Mouse (Mus musculus): ENCODE results near the gene Crip1. TPM values are rescaled to one million over a fixed set of nuclear protein-coding genes. Genes with fewer than 3 reads are reported as not detected.

The Crip1 gene
- total RNA-seq (2021): 10 to 100 TPM; 14.4 to 15.0 TPM
- long read RNA-seq, experiment 1, transcript Crip1-201 (5 exons, 445 nt): major isoform, 9 of 10 reads
- long read RNA-seq, experiment 1, partial matches to known transcripts: 1 of 10 reads
- long read RNA-seq, experiment 1, other reads (novel, unspliced or antisense): 0 of 10 reads
- long read RNA-seq, experiment 2, transcript Crip1-201 (5 exons, 445 nt): major isoform, 8 of 8 reads
- long read RNA-seq, experiment 2, partial matches to known transcripts: 0 of 8 reads
- long read RNA-seq, experiment 2, other reads (novel, unspliced or antisense): 0 of 8 reads

DNA sequence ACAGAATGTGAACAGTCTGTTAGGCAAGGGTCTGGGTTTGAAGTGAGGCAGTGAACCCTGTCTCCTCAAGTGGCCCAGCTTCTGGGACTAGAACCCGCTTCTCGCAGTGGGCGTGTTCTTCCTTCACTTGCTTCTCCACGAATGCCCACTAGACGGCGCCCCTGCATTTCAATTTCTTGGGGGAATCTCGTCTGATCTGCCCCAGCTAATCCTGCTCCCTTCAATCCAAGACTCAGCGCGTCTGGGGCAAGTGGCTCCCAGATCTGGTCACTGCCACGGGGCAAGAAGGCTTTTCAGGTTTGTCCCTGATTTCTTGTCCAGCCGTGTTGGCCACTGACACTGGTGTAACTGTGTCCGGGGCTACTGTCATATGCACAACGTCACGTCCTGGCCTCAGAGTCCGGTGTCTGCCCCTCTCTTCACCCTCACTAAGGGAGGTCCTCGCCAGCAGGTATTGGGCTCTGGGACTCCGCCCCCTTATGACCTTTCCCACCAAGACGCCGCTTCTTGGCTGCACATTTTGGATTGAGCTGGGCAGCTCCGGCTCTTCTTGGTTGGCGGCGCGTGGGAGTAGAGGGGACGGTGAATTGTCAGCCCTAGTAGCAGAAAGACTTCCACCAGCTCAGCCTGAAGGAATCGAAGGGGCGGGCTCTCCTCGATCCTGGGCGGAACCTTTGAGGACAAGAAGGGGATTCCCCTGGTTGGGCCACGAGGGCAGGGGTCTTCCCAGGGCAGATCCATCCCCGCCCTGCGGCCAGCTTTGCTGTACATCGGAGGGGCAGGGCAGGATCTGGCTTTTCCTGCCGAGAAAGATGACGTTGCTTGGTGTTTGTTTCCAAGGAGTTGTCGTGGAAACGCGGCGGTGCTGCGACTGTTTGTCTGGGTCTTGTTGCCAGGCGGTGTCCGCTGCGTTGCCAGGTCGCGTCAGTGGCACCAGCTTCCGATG, at the start of gene Crip1:
Crip1 (plus strand) TSS at position 205 of the 946 bp plus-strand sequence.
- intact Hi-C loops (cut with DNase I): loop anchor here (5.0 kb wide), 1 partner anchor 41 kb away; the partner anchor contains the start of gene Tmem121
- H3K27ac ChIP-seq: peak within 1 kb of the TSS; percentile 51
- peak within 1 kb of the TSS; percentile 23 for H3K4me3 ChIP-seq
- TF ChIP-seq CTCF (IDR thresholded peaks at IDR 0.05): peak; percentile 89
- peak; percentile 79 to 86 for DNase-seq (ENCODE audit: extremely low spot score in 1 of 2, low spot score in 2 of 2)

DNA sequence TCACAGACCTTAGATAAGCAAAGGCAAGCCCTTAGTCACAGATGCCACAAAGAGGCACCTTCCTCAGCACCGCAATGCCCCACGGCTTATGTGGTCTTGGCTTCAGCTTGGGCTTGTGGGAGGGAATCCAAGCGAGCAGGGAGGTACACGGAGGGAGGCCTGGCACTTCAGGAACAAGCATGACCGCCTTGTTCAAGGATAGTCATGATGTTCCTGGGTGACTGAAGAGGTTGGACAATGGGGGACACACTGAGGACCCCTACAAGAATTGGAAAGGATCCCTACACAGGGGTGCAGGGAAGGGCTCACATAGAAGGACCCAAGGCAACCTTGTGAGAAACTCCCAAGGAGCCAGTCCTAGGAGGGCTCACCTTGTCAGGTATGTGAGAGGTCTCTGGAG, 49.1 kb upstream of the Crip1 start:
- Histone ChIP-seq H3K4me3 (peak overlapping the region; percentile 87), H3K27ac (peak overlapping the region; percentile 96; the same call in 1 of the 2 replicates)
- DNase-seq (ENCODE audit: extremely low spot score in 1 of 2, low spot score in 2 of 2): no peak
- intact Hi-C loops (cut with DNase I): no loop called here
- TF ChIP-seq CTCF (IDR thresholded peaks at IDR 0.05): no peak

DNA sequence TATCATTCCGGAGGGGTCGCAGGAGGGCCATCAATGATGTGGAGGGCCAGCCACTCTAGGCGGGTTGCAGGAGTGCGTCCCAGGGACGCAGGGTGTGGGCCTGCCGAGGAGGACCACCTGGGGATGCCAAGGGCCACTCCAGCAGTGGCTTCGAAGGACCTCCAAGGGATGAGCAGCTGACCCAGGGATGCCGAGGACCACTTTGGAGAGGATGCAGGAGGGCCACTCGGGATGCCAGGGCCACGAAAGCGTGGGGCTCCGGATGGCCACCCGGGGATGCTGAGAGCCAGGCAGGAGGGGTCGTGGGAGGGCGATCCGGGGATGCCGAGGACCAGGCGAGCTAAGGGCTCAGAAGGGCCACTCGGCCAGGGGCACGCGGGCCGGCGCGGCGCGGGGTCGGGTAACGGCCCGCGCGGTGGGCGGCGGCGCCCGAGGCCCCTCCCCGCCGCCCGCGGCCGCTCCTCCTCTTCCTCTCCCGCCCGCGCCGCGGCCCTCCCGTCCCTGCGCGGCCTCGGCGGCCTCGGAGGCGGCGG, 48.3 kb upstream of the Crip1 start, which contains the start of gene Mta1:
Mta1 (plus strand) TSS at position 530 of the 533 bp plus-strand sequence.
- H3K4me3 ChIP-seq: peak within 1 kb of the TSS; percentile 87
- no peak for TF ChIP-seq CTCF (IDR thresholded peaks at IDR 0.05)
- peak; percentile 49 to 58 for DNase-seq (ENCODE audit: extremely low spot score in 1 of 2, low spot score in 2 of 2)
- H3K27ac ChIP-seq: peak within 1 kb of the TSS; percentile 96
- intact Hi-C loops (cut with DNase I): loop anchor here (2.0 kb wide), 1 partner anchor 23 kb away; the partner anchor contains the start of gene Tex22

DNA sequence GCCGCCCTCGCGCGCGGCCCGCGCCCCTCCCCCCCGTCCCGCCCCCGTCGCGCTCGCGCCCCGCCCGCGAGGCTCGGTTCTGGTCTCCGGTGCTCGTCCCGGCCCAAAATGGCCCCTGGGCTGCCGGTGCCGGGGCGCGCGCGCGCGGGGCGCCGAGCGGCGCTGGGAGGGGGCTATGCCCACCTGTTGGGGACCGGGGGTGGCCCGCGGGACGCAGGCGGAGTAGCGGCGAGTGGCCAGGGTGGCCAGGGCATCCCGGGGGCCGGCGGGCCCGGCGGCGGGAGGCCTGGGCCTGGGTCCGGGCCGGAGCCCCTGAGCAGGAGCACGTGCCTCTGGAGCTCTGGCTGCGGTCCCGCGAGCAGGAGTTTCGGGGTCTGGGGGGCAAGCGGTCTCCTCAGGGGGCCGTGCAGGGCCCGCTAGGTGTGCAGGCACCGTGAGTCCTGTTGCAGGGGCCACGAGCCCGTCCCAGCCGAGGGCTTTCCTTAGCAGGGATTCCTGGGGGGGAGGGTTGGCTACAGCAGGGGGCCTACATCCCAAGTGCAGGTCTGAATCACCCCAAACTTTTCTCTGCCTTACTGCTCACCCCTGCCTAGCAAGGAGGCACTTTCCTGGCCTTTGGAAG, 47.5 kb upstream of the Crip1 start:
- Histone ChIP-seq H3K27ac (peak overlapping the region; percentile 78), H3K4me3 (peak overlapping the region; percentile 75)
- no peak for TF ChIP-seq CTCF (IDR thresholded peaks at IDR 0.05)
- DNase-seq (ENCODE audit: extremely low spot score in 1 of 2, low spot score in 2 of 2): peak in 1 of 2 experiments; percentile 43
- intact Hi-C loops (cut with DNase I): loop anchor here (2.0 kb wide), 1 partner anchor 24 kb away; the partner anchor contains the start of gene Tex22

DNA sequence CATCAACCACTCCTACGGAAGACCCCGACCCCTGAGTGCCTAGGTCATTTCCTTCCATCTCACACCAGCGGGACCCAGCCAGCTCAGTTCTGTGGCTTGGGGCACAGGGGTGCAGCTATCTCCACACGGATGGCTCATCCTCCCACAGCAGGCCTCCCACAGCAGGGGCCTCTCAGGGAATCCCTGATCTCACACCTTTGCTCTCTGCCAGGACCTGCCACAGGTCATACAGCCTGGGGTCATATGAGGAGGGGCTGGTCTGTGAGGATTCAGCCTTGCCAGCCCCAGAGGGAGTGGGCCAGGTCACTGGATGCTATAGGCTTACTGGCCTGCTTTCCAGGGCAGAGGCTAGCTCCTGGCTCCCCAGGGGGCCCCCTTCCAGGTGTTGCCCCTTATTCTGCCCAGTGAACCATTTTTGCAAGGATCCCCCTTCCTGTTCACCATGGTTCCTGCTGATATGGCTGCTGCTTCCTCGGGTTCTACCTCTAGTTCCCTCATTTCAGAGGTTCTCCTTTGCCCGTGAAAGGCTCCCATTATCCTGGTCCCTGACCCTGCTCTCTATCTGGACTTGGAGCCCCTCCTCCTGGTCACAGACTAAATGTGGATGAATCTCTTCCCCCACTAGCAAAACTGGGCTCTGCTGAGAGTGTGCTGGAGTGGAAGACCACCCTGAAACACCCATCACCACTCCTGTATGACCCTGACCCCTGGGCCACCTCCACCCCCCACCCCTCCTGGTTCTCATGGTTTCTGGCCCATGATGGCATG, 46.5 kb upstream of the Crip1 start:
- peak overlapping the region; percentile 78; the same call in 1 of the 2 replicates for H3K27ac ChIP-seq
- DNase-seq (ENCODE audit: extremely low spot score in 1 of 2, low spot score in 2 of 2): no peak
- intact Hi-C loops (cut with DNase I): loop anchor here (2.0 to 5.0 kb wide), 2 partner anchors 25 to 97 kb away; partner anchors contain the start of genes Brf1 and Tex22
- TF ChIP-seq CTCF (IDR thresholded peaks at IDR 0.05): no peak
- H3K4me3 ChIP-seq: peak overlapping the region; percentile 75

DNA sequence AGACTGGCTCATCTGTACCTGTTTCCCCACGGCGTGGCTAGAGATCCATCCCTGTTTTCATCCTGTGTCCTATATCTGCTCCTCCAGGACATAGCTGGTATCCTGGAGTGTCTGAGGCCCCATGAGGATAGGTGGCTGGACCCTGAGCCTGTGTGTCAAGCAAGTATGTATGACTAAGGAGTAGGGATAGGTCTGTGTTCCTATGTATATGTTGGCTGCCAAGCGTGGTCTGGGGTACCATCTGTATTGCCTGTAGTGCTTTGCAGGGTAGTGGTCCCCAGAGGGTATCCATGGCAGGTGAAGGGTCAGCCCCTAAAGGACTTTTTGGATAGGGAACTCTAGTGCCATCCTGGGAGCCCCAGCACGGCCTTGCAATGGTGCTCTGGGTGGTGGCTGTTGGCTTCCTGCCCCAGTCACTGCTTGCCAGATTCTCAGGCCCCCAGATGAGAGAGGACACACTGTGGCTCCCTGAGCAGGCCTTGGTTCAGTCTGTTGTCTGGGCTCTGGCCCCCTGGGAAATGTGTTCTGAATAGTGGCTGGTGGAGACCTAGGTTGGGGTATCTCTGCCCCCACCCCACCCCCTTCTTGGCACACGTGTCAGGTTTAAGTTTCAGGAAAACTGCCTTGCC, 45.6 kb upstream of the Crip1 start:
- DNase-seq (ENCODE audit: extremely low spot score in 1 of 2, low spot score in 2 of 2): no peak
- no peak overlapping the region for H3K4me3 ChIP-seq
- intact Hi-C loops (cut with DNase I): loop anchor here (5.0 kb wide), 1 partner anchor 98 kb away; the partner anchor contains the start of gene Brf1
- TF ChIP-seq CTCF (IDR thresholded peaks at IDR 0.05): no peak
- H3K27ac ChIP-seq: peak overlapping the region; percentile 32; the same call in 1 of the 2 replicates

DNA sequence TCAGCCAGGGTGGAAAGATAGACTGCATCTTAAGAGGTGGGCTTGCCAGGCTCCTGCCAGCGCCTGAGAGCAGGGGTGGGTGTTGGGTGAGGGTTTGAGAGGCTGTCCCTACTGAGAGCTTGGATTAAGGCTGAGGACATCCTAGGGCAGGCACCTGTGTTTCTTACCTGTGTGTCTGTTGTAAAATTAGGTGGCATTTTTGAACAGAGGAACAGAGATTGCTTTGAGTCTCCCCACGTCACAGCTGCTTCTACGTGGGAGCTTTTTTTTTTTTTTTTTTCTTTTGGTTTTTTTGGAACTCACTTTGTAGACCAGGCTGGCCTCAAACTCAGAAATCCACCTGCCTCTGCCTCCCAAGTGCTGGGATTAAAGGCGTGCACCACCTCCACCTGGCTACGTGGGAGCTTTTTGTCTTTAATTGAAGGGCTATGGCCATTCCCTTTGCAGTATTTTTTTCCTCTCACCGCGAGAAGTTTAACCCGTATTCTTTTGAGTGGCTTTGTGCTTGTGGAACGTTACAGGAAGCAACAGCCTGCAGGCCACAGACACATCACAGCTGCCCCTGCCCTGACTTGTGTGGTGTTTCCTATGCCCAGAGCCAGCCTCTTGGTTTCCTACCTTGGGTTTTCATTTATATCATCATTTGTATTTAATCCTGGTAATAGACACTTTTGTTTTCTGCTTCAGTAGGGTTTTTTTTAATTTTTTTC, 44.7 kb upstream of the Crip1 start:
- DNase-seq (ENCODE audit: extremely low spot score in 1 of 2, low spot score in 2 of 2): no peak
- H3K27ac ChIP-seq: no peak overlapping the region
- H3K4me3 ChIP-seq: no peak overlapping the region
- intact Hi-C loops (cut with DNase I): loop anchor here (5.0 kb wide), 1 partner anchor 99 kb away; the partner anchor contains the start of gene Brf1
- TF ChIP-seq CTCF (IDR thresholded peaks at IDR 0.05): no peak

DNA sequence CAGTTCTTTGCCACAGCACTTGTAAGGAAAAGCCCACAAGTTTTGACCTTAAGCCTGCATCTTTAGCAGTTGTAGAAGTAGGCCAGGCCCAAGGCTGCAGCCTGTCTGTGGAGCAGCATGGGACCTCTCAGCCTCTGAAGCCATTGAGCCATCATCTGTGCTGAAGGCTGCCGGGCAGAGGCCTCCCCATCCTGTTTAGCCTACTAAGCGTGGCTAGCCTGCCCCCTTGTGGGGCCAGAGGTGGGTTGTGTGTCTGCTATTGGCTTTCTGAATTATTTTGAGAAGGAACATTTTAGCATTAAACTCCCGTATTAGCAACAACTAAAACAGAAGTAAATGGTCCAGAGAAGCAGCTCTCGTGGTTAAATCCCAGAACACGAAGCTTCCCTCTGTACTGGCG, 43.7 kb upstream of the Crip1 start:
- H3K4me3 ChIP-seq: no peak overlapping the region
- H3K27ac ChIP-seq: peak overlapping the region; percentile 57; the same call in 1 of the 2 replicates
- DNase-seq (ENCODE audit: extremely low spot score in 1 of 2, low spot score in 2 of 2): peak in 1 of 2 experiments; percentile 55
- intact Hi-C loops (cut with DNase I): loop anchor here (5.0 kb wide), 1 partner anchor 100 kb away; the partner anchor contains the start of gene Brf1
- peak; percentile 71 for TF ChIP-seq CTCF (IDR thresholded peaks at IDR 0.05)

DNA sequence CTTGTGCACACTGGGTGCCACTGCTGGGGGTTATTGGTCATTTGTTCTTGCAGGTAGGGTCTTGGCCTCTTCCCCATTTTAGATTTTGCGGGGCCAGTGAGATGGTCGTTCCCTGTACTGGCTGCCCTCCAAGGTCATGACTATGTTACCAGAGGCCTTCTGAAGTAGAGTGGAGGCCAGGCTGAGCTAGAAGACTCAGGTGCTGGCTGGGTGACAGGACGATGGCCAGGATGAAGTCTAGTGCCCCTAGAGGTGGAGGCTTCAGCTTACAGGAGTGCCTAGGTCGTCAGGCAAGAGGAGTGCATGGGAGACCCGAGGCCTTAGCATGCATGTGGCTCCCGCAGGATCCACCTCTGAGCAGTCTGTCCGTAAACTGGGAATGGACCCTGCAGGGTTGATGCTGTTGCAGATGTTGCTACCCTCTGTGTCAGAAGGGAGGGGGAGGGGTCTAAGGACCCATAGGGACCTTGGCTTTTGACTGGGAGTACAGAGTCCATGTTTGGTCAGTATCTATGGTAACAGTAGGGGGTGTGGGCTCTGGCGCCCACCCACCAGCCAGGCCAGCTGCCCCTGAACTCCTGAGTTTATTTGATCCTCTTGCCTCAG, 42.2 kb upstream of the Crip1 start:
- intact Hi-C loops (cut with DNase I): loop anchor here (5.0 kb wide), 1 partner anchor 102 kb away; the partner anchor contains the start of gene Brf1
- DNase-seq (ENCODE audit: extremely low spot score in 1 of 2, low spot score in 2 of 2): no peak
- TF ChIP-seq CTCF (IDR thresholded peaks at IDR 0.05): peak; percentile 35
- Histone ChIP-seq H3K4me3 (no peak overlapping the region), H3K27ac (no peak overlapping the region)
